In genomic region chr4:147905090-147905659, GRCm38 (mm10) we compare ENCODE assay signal across 7 mouse cellular contexts. TPM values are rescaled to one million over a fixed set of nuclear protein-coding genes. Genes with fewer than 3 reads are reported as not detected.
DNase-seq lines count a peak whose midpoint lies in the region; ATAC-seq and TF ChIP-seq lines count a peak whose summit lies in the region.

No protein-coding gene starts in this region.

- H3K4me2 ChIP-seq in embryonic facial prominence, embryonic 13.5 days = peak overlapping the region; percentile 75
- H3K4me2 ChIP-seq in hindbrain, embryonic 12.5 days (replicated peaks) = peak overlapping the region; percentile 59
- peak overlapping the region; percentile 50 for H3K4me2 ChIP-seq in midbrain, embryonic 11.5 days

- H3K27ac ChIP-seq in embryonic facial prominence, embryonic 13.5 days = no peak overlapping the region
- H3K27ac ChIP-seq in hindbrain, embryonic 12.5 days = no peak overlapping the region
- H3K27ac ChIP-seq in midbrain, embryonic 11.5 days (ENCODE audit: low read depth, low read length) = no peak overlapping the region

- H3K9ac ChIP-seq in embryonic facial prominence, embryonic 13.5 days = peak overlapping the region; percentile 88
- H3K9ac ChIP-seq in hindbrain, embryonic 12.5 days = peak overlapping the region; percentile 91; the same call in 1 of the 2 replicates
- peak overlapping the region; percentile 53 for H3K9ac ChIP-seq in midbrain, embryonic 11.5 days (ENCODE audit: low read length)

- no peaks in the 10 kb centered on the region for H3K27me3 ChIP-seq in embryonic facial prominence, embryonic 13.5 days
- no peaks in the 10 kb centered on the region for H3K27me3 ChIP-seq in hindbrain, embryonic 12.5 days
- no peaks in the 10 kb centered on the region for H3K27me3 ChIP-seq in midbrain, embryonic 11.5 days (ENCODE audit: control insufficient read depth, insufficient read depth, low read length)

- no peak for TF ChIP-seq CTCF in lung, adult 2 months (IDR thresholded peaks at IDR 0.05; ENCODE audit: insufficient read depth, low read length)

- DNase-seq in lung, adult 2 months = no peak
- no peak for DNase-seq in lung, postnatal 36 days
- no peak for DNase-seq in midbrain, embryonic 11.5 days (ENCODE audit: low spot score, missing footprints)
- no peak for DNase-seq in adipocyte (ENCODE audit: low spot score)

- ATAC-seq in embryonic facial prominence, embryonic 13.5 days (ENCODE audit: insufficient number of reproducible peaks, insufficient read depth, low FRiP score, low TSS enrichment, low read depth) = no peak
- peak; percentile 51 for ATAC-seq in hindbrain, embryonic 12.5 days (ENCODE audit: low FRiP score)
- ATAC-seq in midbrain, embryonic 11.5 days (ENCODE audit: low FRiP score) = peak; percentile 44
- ATAC-seq in erythroid progenitor cell, adult 5-6 weeks (replicated peaks; ENCODE audit: low FRiP score, poor library complexity, severe bottlenecking) = no peak

- no peak; the same call in 1 of the 2 replicates for TF ChIP-seq POLR2A in lung, adult 2 months (IDR thresholded peaks at IDR 0.05; ENCODE audit: borderline replicate concordance, extremely low read depth, low read depth, low read length)

- WGBS in lung, adult 2 months = 1% methylated on average over 8 of the region's 8 CpGs
- WGBS in embryonic facial prominence, embryonic 13.5 days = 2% methylated on average over 8 of the region's 8 CpGs
- 0% methylated on average over 8 of the region's 8 CpGs for WGBS in hindbrain, embryonic 12.5 days
- WGBS in midbrain, embryonic 11.5 days = 1% methylated on average over 8 of the region's 8 CpGs

- H3K4me1 ChIP-seq in lung, adult 2 months (ENCODE audit: control insufficient read depth, insufficient read depth, low read length) = peaks cover 11% of the 10 kb centered on the region
- peaks cover 14% of the 10 kb centered on the region for H3K4me1 ChIP-seq in embryonic facial prominence, embryonic 13.5 days
- H3K4me1 ChIP-seq in hindbrain, embryonic 12.5 days = peaks cover 15% of the 10 kb centered on the region
- H3K4me1 ChIP-seq in midbrain, embryonic 11.5 days (ENCODE audit: control insufficient read depth, insufficient read depth, low read length) = peaks cover 8% of the 10 kb centered on the region

- peaks cover 30% of the 10 kb centered on the region for H3K36me3 ChIP-seq in embryonic facial prominence, embryonic 13.5 days
- H3K36me3 ChIP-seq in hindbrain, embryonic 12.5 days = peaks cover 21% of the 10 kb centered on the region
- peaks cover 3% of the 10 kb centered on the region; the same call in 1 of the 2 replicates for H3K36me3 ChIP-seq in midbrain, embryonic 11.5 days (ENCODE audit: control insufficient read depth, insufficient read depth, low read length)

- no peaks in the 10 kb centered on the region for H3K9me3 ChIP-seq in embryonic facial prominence, embryonic 13.5 days
- H3K9me3 ChIP-seq in hindbrain, embryonic 12.5 days (replicated peaks) = no peaks in the 10 kb centered on the region
- no peaks in the 10 kb centered on the region for H3K9me3 ChIP-seq in midbrain, embryonic 11.5 days (ENCODE audit: control insufficient read depth, low read length)

- H3K4me3 ChIP-seq in lung, adult 2 months (replicated peaks; ENCODE audit: extremely low read depth, low read depth, low read length) = peak overlapping the region; percentile 98
- H3K4me3 ChIP-seq in embryonic facial prominence, embryonic 13.5 days = peak overlapping the region; percentile 92
- peak overlapping the region; percentile 93 for H3K4me3 ChIP-seq in hindbrain, embryonic 12.5 days
- H3K4me3 ChIP-seq in midbrain, embryonic 11.5 days (ENCODE audit: low read depth, low read length) = peak overlapping the region; percentile 93

RNA-seq across cellular contexts. Expression of gene Mfn2, which starts 0.7 kb away (rescaled TPM):
- polyA plus RNA-seq in lung, adult 2 months (2012; rRNA removed) = 36.5 and 52.2 TPM in 2 replicates
- 34.3 and 34.6 TPM in 2 replicates for polyA plus RNA-seq in embryonic facial prominence, embryonic 13.5 days (2015; fragmentation: Nextera tagmentation; extraction: Ambion mirVana)
- polyA plus RNA-seq in hindbrain, embryonic 12.5 days (2016; fragmentation: Nextera tagmentation; extraction: Ambion mirVana) = 69.7 and 73.1 TPM in 2 replicates
- 36.8 and 42.4 TPM in 2 replicates for polyA plus RNA-seq in midbrain, embryonic 11.5 days (2014; fragmentation: Nextera tagmentation; extraction: Ambion mirVana)
- 15.1 and 18.0 TPM in 2 replicates for total RNA-seq in erythroid progenitor cell, adult 5-6 weeks (2015; ENCODE audit: low replicate concordance)
- 6.8 and 17.8 TPM in 2 replicates for total RNA-seq in erythroid progenitor cell, adult 5-6 weeks (2017; ENCODE audit: low replicate concordance)

RNA-seq across cellular contexts. Expression of gene Plod1, which starts 31.4 kb away (rescaled TPM):
- polyA plus RNA-seq in lung, adult 2 months (2012; rRNA removed) = 45.0 and 62.2 TPM in 2 replicates
- polyA plus RNA-seq in embryonic facial prominence, embryonic 13.5 days (2015; fragmentation: Nextera tagmentation; extraction: Ambion mirVana) = 68.6 and 76.3 TPM in 2 replicates
- polyA plus RNA-seq in hindbrain, embryonic 12.5 days (2016; fragmentation: Nextera tagmentation; extraction: Ambion mirVana) = 41.7 and 46.3 TPM in 2 replicates
- polyA plus RNA-seq in midbrain, embryonic 11.5 days (2014; fragmentation: Nextera tagmentation; extraction: Ambion mirVana) = 24.2 and 25.8 TPM in 2 replicates
- total RNA-seq in erythroid progenitor cell, adult 5-6 weeks (2015; ENCODE audit: low replicate concordance) = 3.6 and 5.9 TPM in 2 replicates
- total RNA-seq in erythroid progenitor cell, adult 5-6 weeks (2017; ENCODE audit: low replicate concordance) = 4.8 and 5.5 TPM in 2 replicates

RNA-seq across cellular contexts. Expression of gene 2510039O18Rik, which starts 35.5 kb away (rescaled TPM):
- polyA plus RNA-seq in lung, adult 2 months (2012; rRNA removed) = 84.1 and 97.5 TPM in 2 replicates
- 14.3 and 17.7 TPM in 2 replicates for polyA plus RNA-seq in embryonic facial prominence, embryonic 13.5 days (2015; fragmentation: Nextera tagmentation; extraction: Ambion mirVana)
- 26.7 and 27.7 TPM in 2 replicates for polyA plus RNA-seq in hindbrain, embryonic 12.5 days (2016; fragmentation: Nextera tagmentation; extraction: Ambion mirVana)
- polyA plus RNA-seq in midbrain, embryonic 11.5 days (2014; fragmentation: Nextera tagmentation; extraction: Ambion mirVana) = 14.3 and 15.3 TPM in 2 replicates
- total RNA-seq in erythroid progenitor cell, adult 5-6 weeks (2015; ENCODE audit: low replicate concordance) = 19.3 and 20.5 TPM in 2 replicates
- 17.7 and 18.9 TPM in 2 replicates for total RNA-seq in erythroid progenitor cell, adult 5-6 weeks (2017; ENCODE audit: low replicate concordance)

RNA-seq across cellular contexts. Expression of gene Fv1, which starts 36.4 kb away (rescaled TPM):
- 0.84 and 1.9 TPM in 2 replicates for polyA plus RNA-seq in lung, adult 2 months (2012; rRNA removed)
- polyA plus RNA-seq in embryonic facial prominence, embryonic 13.5 days (2015; fragmentation: Nextera tagmentation; extraction: Ambion mirVana) = 13.8 and 14.9 TPM in 2 replicates
- 13.5 and 13.8 TPM in 2 replicates for polyA plus RNA-seq in hindbrain, embryonic 12.5 days (2016; fragmentation: Nextera tagmentation; extraction: Ambion mirVana)
- polyA plus RNA-seq in midbrain, embryonic 11.5 days (2014; fragmentation: Nextera tagmentation; extraction: Ambion mirVana) = 15.2 and 15.7 TPM in 2 replicates
- 16.8 and 35.3 TPM in 2 replicates for total RNA-seq in erythroid progenitor cell, adult 5-6 weeks (2015; ENCODE audit: low replicate concordance)
- 29.4 and 35.8 TPM in 2 replicates for total RNA-seq in erythroid progenitor cell, adult 5-6 weeks (2017; ENCODE audit: low replicate concordance)

RNA-seq across cellular contexts. Expression of gene Miip, which starts 36.6 kb away (rescaled TPM):
- 45.1 and 70.3 TPM in 2 replicates for polyA plus RNA-seq in lung, adult 2 months (2012; rRNA removed)
- polyA plus RNA-seq in embryonic facial prominence, embryonic 13.5 days (2015; fragmentation: Nextera tagmentation; extraction: Ambion mirVana) = 46.1 and 51.3 TPM in 2 replicates
- 45.2 and 46.1 TPM in 2 replicates for polyA plus RNA-seq in hindbrain, embryonic 12.5 days (2016; fragmentation: Nextera tagmentation; extraction: Ambion mirVana)
- 34.6 and 39.2 TPM in 2 replicates for polyA plus RNA-seq in midbrain, embryonic 11.5 days (2014; fragmentation: Nextera tagmentation; extraction: Ambion mirVana)
- 134 and 157 TPM in 2 replicates for total RNA-seq in erythroid progenitor cell, adult 5-6 weeks (2015; ENCODE audit: low replicate concordance)
- 131 and 165 TPM in 2 replicates for total RNA-seq in erythroid progenitor cell, adult 5-6 weeks (2017; ENCODE audit: low replicate concordance)

Comparison
In these comparisons a context has a peak if more than half of its experiments do, and no peak if none do; other contexts are left out.
1. ATAC-seq: peak in hindbrain, embryonic 12.5 days (single experiment) and midbrain, embryonic 11.5 days (single experiment); none in embryonic facial prominence, embryonic 13.5 days (single experiment) and erythroid progenitor cell, adult 5-6 weeks (single experiment).
2. Peak in every context shown above with its lines, with median percentiles within 50 percentile points of each other: H3K4me3 ChIP-seq, H3K4me2 ChIP-seq and H3K9ac ChIP-seq.